Mouse (Mus musculus) retina, embryonic 14.5 days (tissue): ENCODE results near the gene Pds5a.

ENCODE experiments used
- DNase-seq: peaks from one replicate; pipeline ENCODE4 v3.0.0-alpha.2; 2015; ENCODE audit warnings: low spot score

Pds5a gene

DNA sequence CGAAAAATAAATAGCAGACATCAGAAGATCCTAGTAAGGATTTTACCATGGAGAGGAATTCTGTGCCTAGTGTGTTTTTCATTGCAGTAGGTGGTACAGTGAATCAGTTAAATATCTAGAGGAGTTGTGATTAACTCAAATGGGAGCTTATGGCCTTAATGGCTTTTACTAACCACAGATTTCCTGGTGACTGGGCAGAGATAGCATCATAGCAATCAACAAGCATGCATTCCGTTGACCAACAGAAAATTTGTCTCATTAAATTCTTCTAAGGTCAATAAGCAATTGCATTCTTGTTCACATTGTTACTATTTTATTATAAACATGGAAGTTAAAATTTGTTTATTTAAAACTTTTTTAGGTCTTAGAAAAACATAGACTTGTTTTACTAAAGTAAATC lies 132.6 kb downstream of the Pds5a start:
- DNase-seq, result no peak

- DNase-seq, result no peak
These were observed 136.8 kb downstream of the Pds5a start for GRCm38 (mm10) chr5:65561125-65561893.

DNA sequence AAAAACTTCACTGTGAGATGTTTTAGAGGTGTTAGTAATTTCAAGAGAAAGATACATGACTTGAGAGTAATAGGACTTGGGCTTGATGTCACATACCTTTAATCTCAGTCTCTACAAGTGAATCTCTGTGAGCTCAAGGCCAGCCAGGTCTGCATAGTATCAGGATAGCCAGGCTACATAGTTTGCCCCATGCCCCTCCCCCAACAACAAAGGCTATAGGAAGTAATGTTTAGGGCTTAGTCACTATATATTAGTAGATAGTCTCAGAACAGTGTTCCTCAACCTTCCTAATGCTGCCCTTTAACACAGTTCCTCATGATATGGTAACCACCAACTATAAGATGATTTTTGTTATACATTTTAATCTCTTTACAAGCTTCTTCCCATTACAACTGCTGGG lies 141.0 kb downstream of the Pds5a start:
- no peak for DNase-seq
